Mouse (Mus musculus) T-cell, adult 66 days (primary cell): ENCODE data around the gene Gm20929. TPM values are rescaled to one million over a fixed set of nuclear protein-coding genes. Genes with fewer than 3 reads are reported as not detected.

Experiments
- total RNA-seq, 2 experiments: library from RNA; stranded (reverse); gene quantifications; 3 replicates in 1 of 2; 4 replicates in 1 of 2; pipeline ENCODE4 v1.2.4; 2023

The Gm20929 gene
- not detected for total RNA-seq

GRCm38 (mm10) chrY:53843649-53844048 is at the start of gene Gm20929:
Gene Gm20929, plus strand, starts transcription at chrY:53843949.

